Mouse (Mus musculus): ENCODE results near the gene Sgca. TPM values are rescaled to one million over a fixed set of nuclear protein-coding genes. Genes with fewer than 3 reads are reported as not detected.
"Not testable (repeated sequence)": the region's sequence is repeated elsewhere in the genome, so short reads cannot be mapped to it uniquely, and the experiment has no call there.

Sgca gene
- polyA plus RNA-seq, 1 experiment from 2014 or later: 0.84 TPM

GRCm38 (mm10) chr11:95012075-95012474 is 35.9 kb upstream of the Sgca start:
- DNase-seq (ENCODE audit: low spot score) (no peak), ATAC-seq (replicated peaks; ENCODE audit: insufficient number of reproducible peaks, low FRiP score, low TSS enrichment, low read depth) (no peak)
- peaks cover 2% of the 10 kb centered on the region; the same call in 1 of the 2 replicates for H3K36me3 ChIP-seq (replicated peaks; ENCODE audit: control insufficient read depth, insufficient read depth, low read depth, low read length)
- H3K4me2 ChIP-seq (ENCODE audit: low read depth, low read length): peak overlapping the region; percentile 54
- H3K27ac ChIP-seq (replicated peaks; ENCODE audit: low read depth, low read length): no peak overlapping the region
- peaks cover 8% of the 10 kb centered on the region for H3K4me1 ChIP-seq (ENCODE audit: control insufficient read depth, insufficient read depth, low read length)
- no peaks in the 10 kb centered on the region for H3K27me3 ChIP-seq (ENCODE audit: control insufficient read depth, insufficient read depth, low read length)
- WGBS: 71% methylated on average over 3 of the region's 3 CpGs
- H3K9me3 ChIP-seq (replicated peaks; ENCODE audit: control insufficient read depth, low read length): no peaks in the 10 kb centered on the region
- H3K4me3 ChIP-seq (ENCODE audit: low read depth, low read length): no peak overlapping the region
- no peak overlapping the region; the same call in 1 of the 2 replicates for H3K9ac ChIP-seq (replicated peaks; ENCODE audit: low read length)

- Histone ChIP-seq H3K4me3 (ENCODE audit: low read depth, low read length) (peak overlapping the region; percentile 78), H3K9me3 (replicated peaks; ENCODE audit: control insufficient read depth, low read length) (no peaks in the 10 kb centered on the region), H3K9ac (replicated peaks; ENCODE audit: low read length) (peak overlapping the region; percentile 48), H3K4me2 (ENCODE audit: low read depth, low read length) (peak overlapping the region; percentile 54), H3K4me1 (ENCODE audit: control insufficient read depth, insufficient read depth, low read length) (peaks cover 8% of the 10 kb centered on the region), H3K36me3 (replicated peaks; ENCODE audit: control insufficient read depth, insufficient read depth, low read depth, low read length) (peaks cover 2% of the 10 kb centered on the region; the same call in 1 of the 2 replicates), H3K27ac (replicated peaks; ENCODE audit: low read depth, low read length) (0 out of 2 replicates have a peak overlapping the region, but pooled peaks have one; percentile 52), H3K27me3 (ENCODE audit: control insufficient read depth, insufficient read depth, low read length) (no peaks in the 10 kb centered on the region)
- 44% methylated on average over 1 of the region's 1 CpGs for WGBS
- ATAC-seq (replicated peaks; ENCODE audit: insufficient number of reproducible peaks, low FRiP score, low TSS enrichment, low read depth) (no peak), DNase-seq (ENCODE audit: low spot score) (no peak)
Observed at GRCm38 (mm10) chr11:95011416-95011815, 35.3 kb upstream of the Sgca start.

- H3K4me3 ChIP-seq (ENCODE audit: low read depth, low read length): peak overlapping the region; percentile 78
- H3K4me2 ChIP-seq (ENCODE audit: low read depth, low read length): peak overlapping the region; percentile 69
- H3K9me3 ChIP-seq (replicated peaks; ENCODE audit: control insufficient read depth, low read length); ATAC-seq (replicated peaks; ENCODE audit: insufficient number of reproducible peaks, low FRiP score, low TSS enrichment, low read depth); DNase-seq (ENCODE audit: low spot score); H3K4me1 ChIP-seq (ENCODE audit: control insufficient read depth, insufficient read depth, low read length); H3K27me3 ChIP-seq (ENCODE audit: control insufficient read depth, insufficient read depth, low read length); H3K27ac ChIP-seq (replicated peaks; ENCODE audit: low read depth, low read length); H3K36me3 ChIP-seq (replicated peaks; ENCODE audit: control insufficient read depth, insufficient read depth, low read depth, low read length): not testable (repeated sequence)
- WGBS: 9% methylated on average over 3 of the region's 4 CpGs
- H3K9ac ChIP-seq (replicated peaks; ENCODE audit: low read length): peak overlapping the region; percentile 88
Observed at GRCm38 (mm10) chr11:95010841-95011403, 34.8 kb upstream of the Sgca start.

- peak; percentile 27; the same call in 1 of the 2 replicates for ATAC-seq (replicated peaks; ENCODE audit: insufficient number of reproducible peaks, low FRiP score, low TSS enrichment, low read depth)
- H3K4me2 ChIP-seq (ENCODE audit: low read depth, low read length): peak overlapping the region; percentile 69
- peak; percentile 56 for DNase-seq (ENCODE audit: low spot score)
- WGBS: under 1% methylated on average over 38 of the region's 40 CpGs
- H3K27ac ChIP-seq (replicated peaks; ENCODE audit: low read depth, low read length): peak overlapping the region; percentile 89
- H3K9me3 ChIP-seq (replicated peaks; ENCODE audit: control insufficient read depth, low read length): no peaks in the 10 kb centered on the region
- H3K9ac ChIP-seq (replicated peaks; ENCODE audit: low read length): peak overlapping the region; percentile 88
- no peaks in the 10 kb centered on the region for H3K27me3 ChIP-seq (ENCODE audit: control insufficient read depth, insufficient read depth, low read length)
- H3K36me3 ChIP-seq (replicated peaks; ENCODE audit: control insufficient read depth, insufficient read depth, low read depth, low read length): peaks cover 2% of the 10 kb centered on the region; the same call in 1 of the 2 replicates
- H3K4me3 ChIP-seq (ENCODE audit: low read depth, low read length): peak overlapping the region; percentile 78
- peaks cover 8% of the 10 kb centered on the region for H3K4me1 ChIP-seq (ENCODE audit: control insufficient read depth, insufficient read depth, low read length)
Observed at GRCm38 (mm10) chr11:95010141-95010739, 34.1 kb upstream of the Sgca start.

GRCm38 (mm10) chr11:95009629-95010014 is 33.5 kb upstream of the Sgca start, which contains the start of gene Samd14:
Gene Samd14 (plus strand): TSS chr11:95009879.
- Histone ChIP-seq H3K9ac (replicated peaks; ENCODE audit: low read length) (peak within 1 kb of the TSS; percentile 88), H3K4me3 (ENCODE audit: low read depth, low read length) (peak within 1 kb of the TSS; percentile 78), H3K4me1 (ENCODE audit: control insufficient read depth, insufficient read depth, low read length) (peaks cover 8% of the 10 kb centered on the region), H3K27me3 (ENCODE audit: control insufficient read depth, insufficient read depth, low read length) (no peaks in the 10 kb centered on the region), H3K27ac (replicated peaks; ENCODE audit: low read depth, low read length) (peak within 1 kb of the TSS; percentile 89), H3K9me3 (replicated peaks; ENCODE audit: control insufficient read depth, low read length) (no peaks in the 10 kb centered on the region), H3K4me2 (ENCODE audit: low read depth, low read length) (peak within 1 kb of the TSS; percentile 69), H3K36me3 (replicated peaks; ENCODE audit: control insufficient read depth, insufficient read depth, low read depth, low read length) (peaks cover 2% of the 10 kb centered on the region; the same call in 1 of the 2 replicates)
- DNase-seq (ENCODE audit: low spot score) (peak; percentile 88), ATAC-seq (replicated peaks; ENCODE audit: insufficient number of reproducible peaks, low FRiP score, low TSS enrichment, low read depth) (peak; percentile 63)
- WGBS: under 1% methylated on average over 30 of the region's 32 CpGs

- DNase-seq (ENCODE audit: low spot score) (no peak), ATAC-seq (replicated peaks; ENCODE audit: insufficient number of reproducible peaks, low FRiP score, low TSS enrichment, low read depth) (no peak; the same call in 1 of the 2 replicates)
- H3K4me1 ChIP-seq (ENCODE audit: control insufficient read depth, insufficient read depth, low read length): peaks cover 8% of the 10 kb centered on the region
Observed at GRCm38 (mm10) chr11:95008661-95009628, 32.8 kb upstream of the Sgca start.

GRCm38 (mm10) chr11:95007418-95007817 is 31.3 kb upstream of the Sgca start:
- Histone ChIP-seq H3K4me2 (ENCODE audit: low read depth, low read length) (no peak overlapping the region), H3K9me3 (replicated peaks; ENCODE audit: control insufficient read depth, low read length) (no peaks in the 10 kb centered on the region), H3K27ac (replicated peaks; ENCODE audit: low read depth, low read length) (no peak overlapping the region), H3K36me3 (replicated peaks; ENCODE audit: control insufficient read depth, insufficient read depth, low read depth, low read length) (peaks cover 4% of the 10 kb centered on the region), H3K4me3 (ENCODE audit: low read depth, low read length) (no peak overlapping the region), H3K27me3 (ENCODE audit: control insufficient read depth, insufficient read depth, low read length) (no peaks in the 10 kb centered on the region), H3K4me1 (ENCODE audit: control insufficient read depth, insufficient read depth, low read length) (peaks cover 5% of the 10 kb centered on the region), H3K9ac (replicated peaks; ENCODE audit: low read length) (no peak overlapping the region; the same call in 1 of the 2 replicates)
- DNase-seq (ENCODE audit: low spot score): no peak
- no peak for ATAC-seq (replicated peaks; ENCODE audit: insufficient number of reproducible peaks, low FRiP score, low TSS enrichment, low read depth)
- 62% methylated on average over 3 of the region's 3 CpGs for WGBS

More at GRCm38 (mm10) chr11:95008661-95009628, 32.8 kb upstream of the Sgca start:
- Histone ChIP-seq H3K36me3 (replicated peaks; ENCODE audit: control insufficient read depth, insufficient read depth, low read depth, low read length) (no peaks in the 10 kb centered on the region; the same call in 1 of the 2 replicates), H3K27ac (replicated peaks; ENCODE audit: low read depth, low read length) (peak overlapping the region; percentile 89), H3K4me2 (ENCODE audit: low read depth, low read length) (peak overlapping the region; percentile 69), H3K4me3 (ENCODE audit: low read depth, low read length) (peak overlapping the region; percentile 78), H3K27me3 (ENCODE audit: control insufficient read depth, insufficient read depth, low read length) (no peaks in the 10 kb centered on the region), H3K9ac (replicated peaks; ENCODE audit: low read length) (peak overlapping the region; percentile 88), H3K9me3 (replicated peaks; ENCODE audit: control insufficient read depth, low read length) (no peaks in the 10 kb centered on the region)
- WGBS: 41% methylated on average over 15 of the region's 15 CpGs
